Mouse (Mus musculus): ENCODE data around the gene Klrc2.

Klrc2 gene

GRCm38 (mm10) chr6:129660589-129660988, at the start of gene Klrc2:
Klrc2 (minus strand) TSS chr6:129660689.
- WGBS: 79% methylated on average over 4 of the region's 4 CpGs

GRCm38 (mm10) chr6:129691436-129691835, 30.9 kb upstream of the Klrc2 start:
- WGBS: 86% methylated on average over 10 of the region's 10 CpGs

- 68% methylated on average over 1 of the region's 1 CpGs for WGBS
Measured at GRCm38 (mm10) chr6:129680379-129680778, 19.9 kb upstream of the Klrc2 start.

GRCm38 (mm10) chr6:129678873-129679272, 18.4 kb upstream of the Klrc2 start, which contains the start of gene Klrc1:
Klrc1 (minus strand) TSS chr6:129678973.
- WGBS: 84% methylated on average over 3 of the region's 3 CpGs

GRCm38 (mm10) chr6:129661301-129661700, 812 bp upstream of the Klrc2 start:
- WGBS: no CpG with 5 or more reads among the region's 3 CpGs

GRCm38 (mm10) chr6:129644054-129644453, 16.4 kb downstream of the Klrc2 start:
- 89% methylated on average over 2 of the region's 3 CpGs for WGBS

GRCm38 (mm10) chr6:129643237-129643636, 17.3 kb downstream of the Klrc2 start, which contains the start of gene Klrc3:
Klrc3 (minus strand) TSS chr6:129643337.
- WGBS: 90% methylated on average over 3 of the region's 3 CpGs

- 71% methylated on average over 2 of the region's 2 CpGs for WGBS
Measured at GRCm38 (mm10) chr6:129631046-129631445, 29.4 kb downstream of the Klrc2 start.

- WGBS: 85% methylated on average over 4 of the region's 4 CpGs
Measured at GRCm38 (mm10) chr6:129623735-129624134, 36.8 kb downstream of the Klrc2 start, which contains the start of gene Klrk1. Klrk1 (minus strand) TSS chr6:129623864.
